11 mouse cellular contexts compared by ENCODE assay signal in genomic region chr9:34202942-34203551, GRCm38 (mm10).
A peak's percentile ranks its signal among the peaks of the same experiment; 100 is the strongest.
DNase-seq lines count a peak whose midpoint lies in the region; ATAC-seq and TF ChIP-seq lines count a peak whose summit lies in the region.
"Had no signal": no experiment of that assay in that cellular context is flagged by ENCODE, and none has a peak within 500 bp of the region (broad histone marks: within the 10 kb centered on the region; RNA-seq: fewer than 3 reads in every experiment).

No protein-coding gene starts in this region.

- H3K36me3 ChIP-seq in hindbrain, embryonic 12.5 days, result no peaks in the 10 kb centered on the region
- no peaks in the 10 kb centered on the region for H3K36me3 ChIP-seq in midbrain, embryonic 15.5 days (replicated peaks)
- H3K36me3 ChIP-seq in thymus, adult 2 months (ENCODE audit: control insufficient read depth, insufficient read depth, low read length), result no peaks in the 10 kb centered on the region
- H3K36me3 ChIP-seq in liver, postnatal 0 days (replicated peaks; ENCODE audit: insufficient read depth, low read length), result no peaks in the 10 kb centered on the region
- H3K36me3 ChIP-seq in heart, embryonic 10.5 days, result no peaks in the 10 kb centered on the region
- H3K36me3 ChIP-seq: heart, embryonic 15.5 days had no signal

- TF ChIP-seq POLR2A in cerebellum, adult 2 months (IDR thresholded peaks at IDR 0.05; ENCODE audit: borderline replicate concordance, insufficient read depth, low read length), result no peak
- TF ChIP-seq POLR2A in thymus, adult 2 months (IDR thresholded peaks at IDR 0.05; ENCODE audit: control insufficient read depth, extremely low read depth, insufficient read depth, low read length, poor library complexity), result no peak

- peak overlapping the region; percentile 1 for H3K4me3 ChIP-seq in cerebellum, adult 2 months (replicated peaks; ENCODE audit: insufficient read depth, low read depth, low read length)
- no peak overlapping the region for H3K4me3 ChIP-seq in hindbrain, embryonic 12.5 days
- H3K4me3 ChIP-seq in midbrain, embryonic 15.5 days, result no peak overlapping the region
- H3K4me3 ChIP-seq in thymus, adult 2 months (ENCODE audit: control insufficient read depth, insufficient read depth, low read length), result no peak overlapping the region
- no peak overlapping the region for H3K4me3 ChIP-seq in liver, postnatal 0 days (ENCODE audit: low read depth, low read length)
- H3K4me3 ChIP-seq in heart, embryonic 10.5 days, result no peak overlapping the region
- H3K4me3 ChIP-seq: heart, embryonic 15.5 days had no signal

- no peaks in the 10 kb centered on the region for H3K9me3 ChIP-seq in hindbrain, embryonic 12.5 days (replicated peaks)
- no peaks in the 10 kb centered on the region for H3K9me3 ChIP-seq in midbrain, embryonic 15.5 days
- no peaks in the 10 kb centered on the region for H3K9me3 ChIP-seq in liver, postnatal 0 days (ENCODE audit: low read length)
- H3K9me3 ChIP-seq in heart, embryonic 10.5 days, result no peaks in the 10 kb centered on the region
- H3K9me3 ChIP-seq: heart, embryonic 15.5 days had no signal

- H3K27ac ChIP-seq in cerebellum, adult 2 months (ENCODE audit: insufficient read depth, low read length), result no peak overlapping the region
- H3K27ac ChIP-seq in hindbrain, embryonic 12.5 days, result peak overlapping the region; percentile 66
- H3K27ac ChIP-seq in midbrain, embryonic 15.5 days, result peak overlapping the region; percentile 31
- no peak overlapping the region for H3K27ac ChIP-seq in thymus, adult 2 months (ENCODE audit: control insufficient read depth, insufficient read depth, low read length)
- H3K27ac ChIP-seq in liver, postnatal 0 days (ENCODE audit: low read depth), result no peak overlapping the region
- no peak overlapping the region for H3K27ac ChIP-seq in heart, embryonic 10.5 days
- H3K27ac ChIP-seq: heart, embryonic 15.5 days; macrophage had no signal

- no peak for TF ChIP-seq CTCF in cerebellum, adult 2 months (IDR thresholded peaks at IDR 0.05; ENCODE audit: borderline replicate concordance, insufficient read depth, low read depth, low read length)
- TF ChIP-seq CTCF in thymus, adult 2 months (IDR thresholded peaks at IDR 0.05; ENCODE audit: borderline replicate concordance, control insufficient read depth, extremely low read depth, insufficient read depth, low read length, poor library complexity), result no peak
- no peak for TF ChIP-seq CTCF in liver, postnatal 0 days (IDR thresholded peaks at IDR 0.05; ENCODE audit: low read depth)

- WGBS in cerebellum, adult 2 months, result 12% methylated on average over 11 of the region's 11 CpGs
- WGBS in hindbrain, embryonic 12.5 days, result 25% methylated on average over 11 of the region's 11 CpGs
- 28% methylated on average over 11 of the region's 11 CpGs for WGBS in midbrain, embryonic 15.5 days
- WGBS in thymus, adult 2 months, result 48% methylated on average over 11 of the region's 11 CpGs
- 33% methylated on average over 11 of the region's 11 CpGs for WGBS in liver, postnatal 0 days (ENCODE audit: insufficient replicate concordance)
- 50% methylated on average over 11 of the region's 11 CpGs for WGBS in heart, embryonic 10.5 days

- no peaks in the 10 kb centered on the region for H3K27me3 ChIP-seq in cerebellum, adult 2 months (ENCODE audit: control insufficient read depth, insufficient read depth, low read length)
- H3K27me3 ChIP-seq in hindbrain, embryonic 12.5 days, result no peaks in the 10 kb centered on the region
- no peaks in the 10 kb centered on the region for H3K27me3 ChIP-seq in midbrain, embryonic 15.5 days (replicated peaks)
- no peaks in the 10 kb centered on the region for H3K27me3 ChIP-seq in thymus, adult 2 months (ENCODE audit: control insufficient read depth, insufficient read depth, low read length)
- no peaks in the 10 kb centered on the region for H3K27me3 ChIP-seq in liver, postnatal 0 days (ENCODE audit: insufficient read depth, low read length)
- H3K27me3 ChIP-seq in heart, embryonic 10.5 days (ENCODE audit: insufficient read depth, poor library complexity, severe bottlenecking), result no peaks in the 10 kb centered on the region; the same call in 1 of the 2 replicates
- H3K27me3 ChIP-seq: heart, embryonic 15.5 days had no signal

- no peak overlapping the region for H3K9ac ChIP-seq in hindbrain, embryonic 12.5 days
- H3K9ac ChIP-seq in midbrain, embryonic 15.5 days, result no peak overlapping the region
- no peak overlapping the region for H3K9ac ChIP-seq in liver, postnatal 0 days (replicated peaks)
- H3K9ac ChIP-seq: heart, embryonic 15.5 days had no signal

- H3K4me1 ChIP-seq in cerebellum, adult 2 months (ENCODE audit: control insufficient read depth, insufficient read depth, low read length), result peaks cover 4% of the 10 kb centered on the region; the same call in 1 of the 2 replicates
- peaks cover 20% of the 10 kb centered on the region for H3K4me1 ChIP-seq in hindbrain, embryonic 12.5 days
- H3K4me1 ChIP-seq in midbrain, embryonic 15.5 days, result peaks cover 19% of the 10 kb centered on the region
- H3K4me1 ChIP-seq in thymus, adult 2 months (replicated peaks; ENCODE audit: control insufficient read depth, insufficient read depth, low read length), result no peaks in the 10 kb centered on the region
- H3K4me1 ChIP-seq in liver, postnatal 0 days (ENCODE audit: insufficient read depth), result no peaks in the 10 kb centered on the region
- H3K4me1 ChIP-seq in heart, embryonic 10.5 days, result peaks cover 7% of the 10 kb centered on the region

- ATAC-seq in hindbrain, embryonic 12.5 days (ENCODE audit: low FRiP score), result peak; percentile 71
- peak; percentile 76 for ATAC-seq in midbrain, embryonic 15.5 days (replicated peaks)
- ATAC-seq in liver, postnatal 0 days, result no peak

- no peak for TF ChIP-seq EP300 in liver, postnatal 0 days (IDR thresholded peaks at IDR 0.05; ENCODE audit: low read depth)

- H3K4me2 ChIP-seq in hindbrain, embryonic 12.5 days (replicated peaks), result peak overlapping the region; percentile 24; the same call in 1 of the 2 replicates
- peak overlapping the region; percentile 7 for H3K4me2 ChIP-seq in midbrain, embryonic 15.5 days
- no peak overlapping the region for H3K4me2 ChIP-seq in liver, postnatal 0 days (ENCODE audit: low read depth, low read length)
- H3K4me2 ChIP-seq: heart, embryonic 15.5 days had no signal

- peak; percentile 20 to 25 for DNase-seq in cerebellum, adult 2 months
- no peak for DNase-seq in cerebellum, adult 11 months
- peak; percentile 34 for DNase-seq in embryo, embryonic 11 days
- DNase-seq in thymus, adult 2 months, result no peak
- no peak for DNase-seq in liver, postnatal 0 days
- no peak for DNase-seq in heart, embryonic 10.5 days (ENCODE audit: low spot score)
- DNase-seq: kidney, postnatal 25 days had no signal

Comparison
In these comparisons a context has a peak if more than half of its experiments do, and no peak if none do; other contexts are left out.
1. DNase-seq: peak in cerebellum, adult 2 months (2 of 2) and embryo, embryonic 11 days (single experiment); none in cerebellum, adult 11 months (single experiment), thymus, adult 2 months (single experiment), liver, postnatal 0 days (single experiment) and heart, embryonic 10.5 days (single experiment).
2. H3K27ac ChIP-seq: peak in hindbrain, embryonic 12.5 days (single experiment) and midbrain, embryonic 15.5 days (single experiment); none in cerebellum, adult 2 months (single experiment), thymus, adult 2 months (single experiment), liver, postnatal 0 days (single experiment) and heart, embryonic 10.5 days (single experiment).